Mouse (Mus musculus) heart, postnatal 0 days (tissue): ENCODE measurements at regions not wholly inside any gene's neighbourhood (a gene's known extent, or its start where the extent isn't known, plus 50 kb on each side); places are given as distances from the start of the nearest gene placed in this dataset.

Source experiments
- CTCF ChIP-seq: IDR thresholded peaks from 2 replicates; pipeline ENCODE4 v1.5.1; 2016; ENCODE audit warnings: antibody characterized with exemption, control low read depth, low read depth
- EP300 ChIP-seq: IDR thresholded peaks from 2 replicates; pipeline ENCODE4 v1.6.1; 2016; ENCODE audit warnings: antibody characterized with exemption, low read depth

GRCm38 (mm10) chr4:137160526-137160925 is 111.9 kb upstream of the Zbtb40 start:
- no peak for TF ChIP-seq CTCF
- TF ChIP-seq EP300: no peak
